Mouse (Mus musculus) liver, embryonic 14.5 days (tissue): ENCODE measurements around the gene Gm10282.

Experiments
- CTCF ChIP-seq: IDR thresholded peaks from 2 replicates; pipeline ENCODE4 v1.5.1; 2016; ENCODE audit warnings: antibody characterized with exemption, low read depth, control low read depth
- EP300 ChIP-seq: IDR thresholded peaks from 2 replicates; pipeline ENCODE4 v1.6.1; 2016; ENCODE audit warnings: antibody characterized with exemption, low read depth

GRCm38 (mm10) chr8:72271691-72272090 is 33.4 kb downstream of the Gm10282 start:
- TF ChIP-seq CTCF (no peak), EP300 (no peak)
